Mouse (Mus musculus) kidney, adult 2 months (tissue): ENCODE data around the gene Hsp90ab1. TPM values are rescaled to one million over a fixed set of nuclear protein-coding genes. Genes with fewer than 3 reads are reported as not detected.
A peak's percentile ranks its signal among the peaks of the same experiment; 100 is the strongest.

ENCODE experiments used
- DNase-seq: peaks from one replicate; pipeline ENCODE4 v3.0.0; 2021
- H3K27ac ChIP-seq: fragments of 200-500 bp; 2 replicates; pipeline ENCODE4 v1.5.1; 2012; ENCODE audit warnings: low read depth, low read length, control low read depth, inconsistent platforms; ENCODE audit not compliant: insufficient read depth
- H3K27me3 ChIP-seq: fragments of 200-500 bp; replicated peaks from 2 replicates; pipeline ENCODE4 v1.6.1; 2012; ENCODE audit warnings: mild to moderate bottlenecking, moderate library complexity, low read length, inconsistent platforms; ENCODE audit not compliant: control insufficient read depth, insufficient read depth
- H3K36me3 ChIP-seq: fragments of 200-500 bp; 2 replicates; pipeline ENCODE4 v1.6.1; 2012; ENCODE audit warnings: mild to moderate bottlenecking, moderate library complexity, low read length, inconsistent platforms; ENCODE audit not compliant: control insufficient read depth, insufficient read depth
- H3K4me1 ChIP-seq: fragments of 200-500 bp; 2 replicates; pipeline ENCODE4 v1.6.1; 2011; ENCODE audit warnings: low read length; ENCODE audit not compliant: control insufficient read depth, insufficient read depth
- H3K4me3 ChIP-seq: fragments of 200-500 bp; 2 replicates; pipeline ENCODE4 v1.5.1; 2011; ENCODE audit warnings: mild to moderate bottlenecking, low read depth, low read length, control low read depth; ENCODE audit not compliant: insufficient read depth
- CTCF ChIP-seq: fragments of 200-500 bp; conservative IDR thresholded peaks from 2 replicates; pipeline ENCODE4 v1.5.1; 2011; ENCODE audit warnings: low read depth, mild to moderate bottlenecking, control low read depth, low read length, moderate library complexity, mixed read lengths; ENCODE audit not compliant: insufficient read depth, insufficient read length
- POLR2A ChIP-seq: fragments of 200-500 bp; IDR thresholded peaks from one replicate; pipeline ENCODE4 v1.6.1; 2011; ENCODE audit warnings: low read depth, low read length, control low read depth
- WGBS: fragments of 180-500 bp; shearing (Covaris S2); methylation state at CpG from one replicate; pipeline ENCODE4 v1.1.7; 2018; 5-methylcytosine and 5-hydroxymethylcytosine counted together
- polyA plus RNA-seq: library from polyadenylated mRNA; depleted of rRNA; stranded (reverse); fragments of >200 nt; gene quantifications from 2 replicates; pipeline ENCODE4 v1.2.3, GENCODE M21; 2012

Hsp90ab1 gene
- polyA plus RNA-seq, 1 experiment, result 408 TPM

- 47% methylated on average over 22 of the region's 22 CpGs for WGBS
- DNase-seq, result no peak
- no peak overlapping the region for H3K4me3 ChIP-seq
- H3K27ac ChIP-seq, result peak overlapping the region; percentile 39
- H3K27me3 ChIP-seq, result no peaks in the 10 kb centered on the region
- no peaks in the 10 kb centered on the region for H3K36me3 ChIP-seq
- TF ChIP-seq CTCF, result no peak
- no peak for TF ChIP-seq POLR2A
- peaks cover 10% of the 10 kb centered on the region for H3K4me1 ChIP-seq
These were observed 28.3 kb upstream of the Hsp90ab1 start for GRCm38 (mm10) chr17:45601325-45601724.

- no peak overlapping the region for H3K4me3 ChIP-seq
- WGBS, result 76% methylated on average over 8 of the region's 8 CpGs
- no peak for DNase-seq
- H3K27ac ChIP-seq, result no peak overlapping the region
- H3K4me1 ChIP-seq, result peaks cover 16% of the 10 kb centered on the region
- no peaks in the 10 kb centered on the region for H3K36me3 ChIP-seq
- no peaks in the 10 kb centered on the region for H3K27me3 ChIP-seq
- no peak for TF ChIP-seq POLR2A
- TF ChIP-seq CTCF, result no peak
These were observed 27.2 kb upstream of the Hsp90ab1 start for GRCm38 (mm10) chr17:45600267-45600666.

- peaks cover 19% of the 10 kb centered on the region for H3K4me1 ChIP-seq
- peak; percentile 79 for DNase-seq
- H3K36me3 ChIP-seq, result no peaks in the 10 kb centered on the region
- peak within 1 kb of the TSS; percentile 35 for H3K4me3 ChIP-seq
- peak within 1 kb of the TSS; percentile 30; the same call in 1 of the 2 replicates for H3K27ac ChIP-seq
- WGBS, result 23% methylated on average over 32 of the region's 32 CpGs
- H3K27me3 ChIP-seq, result no peaks in the 10 kb centered on the region
- TF ChIP-seq CTCF (no peak), POLR2A (no peak)
These were observed 26.6 kb upstream of the Hsp90ab1 start, which contains the start of gene Slc29a1 for GRCm38 (mm10) chr17:45599446-45600242. TSS of gene Slc29a1 (minus strand) at chr17:45599606.

- no peak for DNase-seq
- WGBS, result 33% methylated on average over 3 of the region's 3 CpGs
- TF ChIP-seq POLR2A, result no peak
- TF ChIP-seq CTCF, result no peak
- Histone ChIP-seq H3K36me3 (no peaks in the 10 kb centered on the region), H3K4me1 (peaks cover 19% of the 10 kb centered on the region), H3K4me3 (0 out of 2 replicates have a peak overlapping the region, but pooled peaks have one; percentile 35), H3K27me3 (no peaks in the 10 kb centered on the region), H3K27ac (no peak overlapping the region)
These were observed 25.8 kb upstream of the Hsp90ab1 start for GRCm38 (mm10) chr17:45598891-45599290.

- no peak for TF ChIP-seq CTCF
- no peak for TF ChIP-seq POLR2A
- Histone ChIP-seq H3K27me3 (no peaks in the 10 kb centered on the region), H3K4me3 (no peak overlapping the region), H3K27ac (peak overlapping the region; percentile 30; the same call in 1 of the 2 replicates), H3K4me1 (peaks cover 19% of the 10 kb centered on the region), H3K36me3 (no peaks in the 10 kb centered on the region)
- no peak for DNase-seq
- WGBS, result 83% methylated on average over 2 of the region's 2 CpGs
These were observed 25.3 kb upstream of the Hsp90ab1 start for GRCm38 (mm10) chr17:45598376-45598775.

- 39% methylated on average over 3 of the region's 3 CpGs for WGBS
- no peaks in the 10 kb centered on the region for H3K27me3 ChIP-seq
- peak overlapping the region; percentile 32; the same call in 1 of the 2 replicates for H3K27ac ChIP-seq
- peaks cover 24% of the 10 kb centered on the region for H3K4me1 ChIP-seq
- TF ChIP-seq POLR2A (no peak), CTCF (no peak)
- H3K4me3 ChIP-seq, result no peak overlapping the region
- peak; percentile 40 for DNase-seq
- H3K36me3 ChIP-seq, result no peaks in the 10 kb centered on the region
These were observed 24.7 kb upstream of the Hsp90ab1 start for GRCm38 (mm10) chr17:45597787-45598186.

GRCm38 (mm10) chr17:45596631-45597396, 23.7 kb upstream of the Hsp90ab1 start:
- Histone ChIP-seq H3K4me3 (no peak overlapping the region), H3K4me1 (peaks cover 24% of the 10 kb centered on the region), H3K36me3 (no peaks in the 10 kb centered on the region), H3K27me3 (no peaks in the 10 kb centered on the region), H3K27ac (peak overlapping the region; percentile 54)
- DNase-seq, result peak; percentile 91
- WGBS, result 24% methylated on average over 11 of the region's 11 CpGs
- TF ChIP-seq POLR2A (no peak), CTCF (peak; percentile 70)
